Mouse (Mus musculus): ENCODE results near the gene Miip. TPM values are rescaled to one million over a fixed set of nuclear protein-coding genes. Genes with fewer than 3 reads are reported as not detected.

Miip gene
- polyA plus RNA-seq (2015; fragmentation: Nextera tagmentation; extraction: Ambion mirVana), result 24.1 and 33.0 TPM in 2 replicates

GRCm38 (mm10) chr4:147868450-147869031, at the start of gene Miip, which contains the start of gene Fv1:
Gene Miip, minus strand, starts transcription at chr4:147868816.
Gene Fv1, plus strand, starts transcription at chr4:147868979.
- H3K36me3 ChIP-seq, result peaks cover 36% of the 10 kb centered on the region
- H3K4me2 ChIP-seq, result peak within 1 kb of the TSS; percentile 82
- H3K9ac ChIP-seq, result peak within 1 kb of the TSS; percentile 72
- peaks cover 25% of the 10 kb centered on the region for H3K4me1 ChIP-seq (replicated peaks)
- H3K27ac ChIP-seq, result peak within 1 kb of the TSS; percentile 83
- no peaks in the 10 kb centered on the region for H3K9me3 ChIP-seq (replicated peaks)
- peak; percentile 96 for ATAC-seq (replicated peaks; ENCODE audit: insufficient number of reproducible peaks, insufficient read depth, low FRiP score, low read depth)
- peak within 1 kb of the TSS; percentile 65 for H3K4me3 ChIP-seq
- WGBS, result under 1% methylated on average over 30 of the region's 30 CpGs
- H3K27me3 ChIP-seq, result no peaks in the 10 kb centered on the region

GRCm38 (mm10) chr4:147909486-147909885, 40.9 kb upstream of the Miip start:
- H3K9ac ChIP-seq, result no peak overlapping the region
- no peak overlapping the region for H3K27ac ChIP-seq
- no peaks in the 10 kb centered on the region for H3K27me3 ChIP-seq
- peaks cover 4% of the 10 kb centered on the region for H3K4me1 ChIP-seq (replicated peaks)
- H3K9me3 ChIP-seq (replicated peaks), result no peaks in the 10 kb centered on the region
- ATAC-seq (replicated peaks; ENCODE audit: insufficient number of reproducible peaks, insufficient read depth, low FRiP score, low read depth), result no peak
- no peak overlapping the region for H3K4me3 ChIP-seq
- H3K4me2 ChIP-seq, result no peak overlapping the region
- WGBS, result 83% methylated on average over 5 of the region's 5 CpGs
- H3K36me3 ChIP-seq, result peaks cover 20% of the 10 kb centered on the region; the same call in 1 of the 2 replicates

DNA sequence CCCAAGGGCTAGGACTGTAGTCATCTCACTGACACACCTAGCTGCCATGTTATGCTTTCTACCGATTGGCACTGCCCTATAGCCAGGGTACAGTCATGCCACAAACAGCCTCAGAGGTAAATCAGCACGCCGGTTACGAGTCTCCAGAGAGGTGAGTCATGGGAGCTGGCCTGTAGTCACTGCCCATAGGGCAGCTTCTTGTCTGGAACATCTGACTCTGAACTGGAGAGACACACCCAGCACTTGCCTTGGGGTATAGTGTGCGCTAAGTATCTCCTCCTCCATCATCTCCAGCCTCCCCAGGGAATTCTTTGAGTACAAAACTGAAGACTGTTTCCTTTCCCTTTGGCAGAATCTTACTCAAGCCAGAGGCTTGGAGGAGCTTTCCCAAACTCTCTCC, 37.6 kb upstream of the Miip start:
- H3K4me3 ChIP-seq, result no peak overlapping the region
- no peak overlapping the region for H3K9ac ChIP-seq
- no peaks in the 10 kb centered on the region for H3K9me3 ChIP-seq (replicated peaks)
- no peak overlapping the region for H3K4me2 ChIP-seq
- H3K27ac ChIP-seq, result no peak overlapping the region
- H3K36me3 ChIP-seq, result peaks cover 23% of the 10 kb centered on the region; the same call in 1 of the 2 replicates
- WGBS, result 72% methylated on average over 5 of the region's 5 CpGs
- ATAC-seq (replicated peaks; ENCODE audit: insufficient number of reproducible peaks, insufficient read depth, low FRiP score, low read depth), result no peak
- peaks cover 26% of the 10 kb centered on the region for H3K4me1 ChIP-seq (replicated peaks)
- no peaks in the 10 kb centered on the region for H3K27me3 ChIP-seq

DNA sequence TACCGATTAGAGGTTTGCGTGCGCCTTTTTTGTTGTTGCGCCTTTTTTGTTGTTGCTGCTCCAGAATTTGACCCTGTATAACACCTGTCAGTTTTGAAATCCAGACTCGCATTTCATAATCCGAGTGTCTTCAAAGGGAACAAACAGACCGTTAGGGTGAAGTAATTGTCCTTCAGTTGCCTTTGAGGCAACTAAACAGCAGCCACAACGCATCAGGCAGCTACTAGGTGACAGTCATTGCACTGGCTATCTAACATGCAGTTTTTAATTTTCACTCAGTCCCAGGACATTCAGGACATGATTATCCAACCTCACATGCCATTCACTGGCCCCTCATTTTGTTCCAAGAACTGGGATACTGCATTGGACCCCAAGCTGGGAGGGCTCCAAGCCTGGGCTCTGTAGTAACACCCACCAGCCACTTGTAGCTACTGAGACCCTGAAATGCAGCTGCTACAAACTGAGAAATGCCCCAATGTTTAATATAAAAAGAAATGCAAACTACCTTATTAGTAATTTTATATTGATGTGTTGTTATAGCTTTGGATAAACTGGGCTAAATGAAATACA, 36.6 kb upstream of the Miip start:
- H3K4me1 ChIP-seq (replicated peaks), result peaks cover 37% of the 10 kb centered on the region
- WGBS, result 0% methylated on average over 8 of the region's 8 CpGs
- peak overlapping the region; percentile 92 for H3K27ac ChIP-seq
- peak overlapping the region; percentile 92 for H3K4me3 ChIP-seq
- no peaks in the 10 kb centered on the region for H3K9me3 ChIP-seq (replicated peaks)
- H3K36me3 ChIP-seq, result peaks cover 19% of the 10 kb centered on the region; the same call in 1 of the 2 replicates
- no peaks in the 10 kb centered on the region for H3K27me3 ChIP-seq
- peak; percentile 19; the same call in 1 of the 2 replicates for ATAC-seq (replicated peaks; ENCODE audit: insufficient number of reproducible peaks, insufficient read depth, low FRiP score, low read depth)
- H3K4me2 ChIP-seq, result peak overlapping the region; percentile 63
- H3K9ac ChIP-seq, result peak overlapping the region; percentile 49; the same call in 1 of the 2 replicates

- ATAC-seq (replicated peaks; ENCODE audit: insufficient number of reproducible peaks, insufficient read depth, low FRiP score, low read depth), result peak; percentile 93
- Histone ChIP-seq H3K36me3 (peaks cover 26% of the 10 kb centered on the region; the same call in 1 of the 2 replicates), H3K9me3 (replicated peaks) (no peaks in the 10 kb centered on the region), H3K4me2 (peak within 1 kb of the TSS; percentile 74), H3K4me1 (replicated peaks) (peaks cover 44% of the 10 kb centered on the region), H3K27ac (peak within 1 kb of the TSS; percentile 92), H3K27me3 (no peaks in the 10 kb centered on the region), H3K9ac (peak within 1 kb of the TSS; percentile 91), H3K4me3 (peak within 1 kb of the TSS; percentile 92)
- under 1% methylated on average over 59 of the region's 59 CpGs for whole genome bisulfite sequencing
Observed at GRCm38 (mm10) chr4:147904313-147905089, 35.9 kb upstream of the Miip start, which contains the start of gene Mfn2. Gene Mfn2, minus strand, starts transcription at chr4:147904704.

GRCm38 (mm10) chr4:147903601-147904000, 35.0 kb upstream of the Miip start:
- Histone ChIP-seq H3K4me1 (replicated peaks) (peaks cover 51% of the 10 kb centered on the region), H3K9me3 (replicated peaks) (no peaks in the 10 kb centered on the region), H3K4me2 (peak overlapping the region; percentile 74), H3K27ac (peak overlapping the region; percentile 92), H3K9ac (peak overlapping the region; percentile 91), H3K4me3 (peak overlapping the region; percentile 92), H3K36me3 (peaks cover 31% of the 10 kb centered on the region), H3K27me3 (no peaks in the 10 kb centered on the region)
- ATAC-seq (replicated peaks; ENCODE audit: insufficient number of reproducible peaks, insufficient read depth, low FRiP score, low read depth), result no peak
- WGBS, result 70% methylated on average over 3 of the region's 3 CpGs

DNA sequence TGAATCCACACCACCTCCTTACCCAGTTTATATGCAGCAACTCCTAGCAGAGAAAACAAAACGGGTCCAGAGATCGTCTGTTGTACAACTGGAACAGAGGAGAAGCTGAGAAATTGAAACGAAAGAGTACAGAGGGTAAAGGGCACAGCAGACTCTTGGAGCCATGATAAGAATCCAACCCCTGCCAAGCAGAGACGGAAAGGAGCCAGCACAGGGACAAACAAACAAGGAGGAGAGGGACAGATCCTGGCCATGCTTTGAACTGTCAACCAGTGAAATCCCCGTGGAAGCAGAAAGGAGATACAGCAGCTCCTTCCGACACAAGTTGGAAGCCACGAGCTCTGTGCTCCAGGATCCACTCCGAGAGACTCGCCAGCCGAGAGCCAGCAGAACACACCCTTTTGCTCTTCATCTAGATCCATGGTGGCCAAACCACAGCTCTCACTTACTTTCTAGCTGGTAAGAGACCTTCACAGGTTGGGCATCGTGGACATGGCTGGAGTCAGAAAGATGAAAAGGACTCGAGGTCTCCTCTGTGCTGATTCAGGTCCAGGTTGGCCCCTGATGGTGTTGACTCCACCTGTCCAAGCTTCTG, 34.4 kb upstream of the Miip start:
- 84% methylated on average over 12 of the region's 12 CpGs for WGBS
- 0 out of 2 replicates have a peak overlapping the region, but pooled peaks have one; percentile 91 for H3K9ac ChIP-seq
- H3K4me2 ChIP-seq, result peak overlapping the region; percentile 74
- peaks cover 37% of the 10 kb centered on the region for H3K36me3 ChIP-seq
- H3K9me3 ChIP-seq (replicated peaks), result no peaks in the 10 kb centered on the region
- peaks cover 56% of the 10 kb centered on the region for H3K4me1 ChIP-seq (replicated peaks)
- no peak for ATAC-seq (replicated peaks; ENCODE audit: insufficient number of reproducible peaks, insufficient read depth, low FRiP score, low read depth)
- no peaks in the 10 kb centered on the region for H3K27me3 ChIP-seq
- H3K4me3 ChIP-seq, result peak overlapping the region; percentile 92
- H3K27ac ChIP-seq, result no peak overlapping the region

DNA sequence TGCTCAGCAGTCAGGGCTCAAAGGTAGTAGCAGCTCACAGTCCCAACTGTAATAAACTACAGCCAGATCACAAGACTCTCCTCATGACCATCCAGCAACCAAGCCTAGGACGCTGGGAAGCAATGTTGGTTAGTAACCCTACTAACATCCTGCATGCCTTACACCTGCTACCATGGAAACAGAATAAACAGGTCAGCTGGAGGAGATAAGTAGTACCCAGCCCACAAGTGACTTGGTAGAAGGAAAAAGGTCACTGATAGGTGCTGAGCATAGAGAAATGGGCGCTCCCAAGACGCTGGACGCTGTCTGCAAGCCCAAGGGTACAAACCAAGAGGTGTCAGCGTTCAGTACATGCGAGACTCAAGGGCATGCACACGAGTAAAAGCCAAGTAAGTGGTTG, 31.8 kb upstream of the Miip start:
- Histone ChIP-seq H3K9ac (no peak overlapping the region; the same call in 1 of the 2 replicates), H3K4me3 (no peak overlapping the region), H3K27ac (peak overlapping the region; percentile 96), H3K9me3 (replicated peaks) (no peaks in the 10 kb centered on the region), H3K27me3 (no peaks in the 10 kb centered on the region), H3K4me2 (peak overlapping the region; percentile 17), H3K36me3 (peaks cover 50% of the 10 kb centered on the region), H3K4me1 (replicated peaks) (peaks cover 79% of the 10 kb centered on the region)
- ATAC-seq (replicated peaks; ENCODE audit: insufficient number of reproducible peaks, insufficient read depth, low FRiP score, low read depth), result no peak
- WGBS, result 49% methylated on average over 7 of the region's 7 CpGs

DNA sequence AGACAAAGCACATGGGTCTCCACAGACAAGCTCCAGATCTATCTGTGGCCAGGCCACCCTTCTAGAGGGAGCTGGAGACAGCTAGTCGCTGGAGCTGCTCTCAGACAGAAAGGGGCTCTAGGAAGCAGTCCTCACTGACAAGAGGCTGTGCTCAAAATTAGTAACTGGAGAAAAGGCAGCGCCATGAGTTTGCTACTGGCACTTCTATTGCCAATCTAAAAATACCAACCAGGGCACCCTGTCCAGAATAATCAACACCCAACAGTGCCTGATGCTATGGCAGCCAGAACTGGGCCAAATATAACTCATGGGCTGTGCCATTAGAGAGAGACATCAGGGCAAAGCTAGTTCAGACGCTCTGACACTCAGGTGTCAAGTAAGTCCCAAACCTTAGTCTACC, 28.7 kb upstream of the Miip start:
- H3K4me3 ChIP-seq, result no peak overlapping the region
- WGBS, result 51% methylated on average over 3 of the region's 3 CpGs
- H3K36me3 ChIP-seq, result peaks cover 59% of the 10 kb centered on the region
- H3K9ac ChIP-seq, result no peak overlapping the region; the same call in 1 of the 2 replicates
- H3K27ac ChIP-seq, result peak overlapping the region; percentile 96
- ATAC-seq (replicated peaks; ENCODE audit: insufficient number of reproducible peaks, insufficient read depth, low FRiP score, low read depth), result peak; percentile 83
- no peaks in the 10 kb centered on the region for H3K9me3 ChIP-seq (replicated peaks)
- no peaks in the 10 kb centered on the region for H3K27me3 ChIP-seq
- H3K4me2 ChIP-seq, result peak overlapping the region; percentile 42
- peaks cover 61% of the 10 kb centered on the region for H3K4me1 ChIP-seq (replicated peaks)

DNA sequence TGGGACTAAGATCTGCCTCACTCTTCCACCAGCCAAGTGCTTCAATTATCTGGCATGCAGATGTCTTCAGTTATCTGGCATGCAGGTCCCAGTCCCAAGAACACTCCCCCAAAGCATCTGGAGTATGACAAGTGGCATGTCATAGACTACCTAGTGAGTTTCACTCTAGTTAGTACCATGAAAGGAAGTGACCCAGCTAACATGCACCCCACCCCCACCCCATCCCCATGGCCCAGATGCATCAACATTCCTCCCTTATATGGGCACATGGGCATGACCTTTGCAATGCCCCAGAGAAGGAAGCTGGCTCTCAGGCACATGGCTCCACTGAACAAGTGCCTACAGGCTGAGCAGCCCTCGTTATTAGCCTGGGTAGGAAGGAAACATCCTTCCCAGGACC, 27.8 kb upstream of the Miip start:
- H3K36me3 ChIP-seq, result peaks cover 59% of the 10 kb centered on the region
- peak; percentile 60 for ATAC-seq (replicated peaks; ENCODE audit: insufficient number of reproducible peaks, insufficient read depth, low FRiP score, low read depth)
- H3K27ac ChIP-seq, result peak overlapping the region; percentile 96

More for the DNA sequence above, 27.8 kb upstream of the Miip start:
- Histone ChIP-seq H3K4me1 (replicated peaks) (peaks cover 54% of the 10 kb centered on the region), H3K27me3 (no peaks in the 10 kb centered on the region), H3K9ac (no peak overlapping the region), H3K4me3 (no peak overlapping the region), H3K9me3 (replicated peaks) (no peaks in the 10 kb centered on the region), H3K4me2 (no peak overlapping the region)
- WGBS, result 30% methylated on average over 1 of the region's 1 CpGs

All from heart, embryonic 15.5 days (tissue).